Mouse (Mus musculus): ENCODE results near the gene Btbd9. TPM values are rescaled to one million over a fixed set of nuclear protein-coding genes. Genes with fewer than 3 reads are reported as not detected.

The Btbd9 gene
- polyA plus RNA-seq, 1 experiment from 2014 or later, result 41.1 TPM

- ATAC-seq (ENCODE audit: insufficient number of reproducible peaks, low FRiP score, low TSS enrichment, low read depth) (no peak), DNase-seq (ENCODE audit: low spot score) (peak; percentile 56)
- Histone ChIP-seq H3K9ac (ENCODE audit: low read length) (no peak overlapping the region), H3K27ac (replicated peaks; ENCODE audit: low read depth, low read length) (no peak overlapping the region), H3K4me1 (ENCODE audit: control insufficient read depth, insufficient read depth, low read length) (peaks cover 6% of the 10 kb centered on the region; the same call in 1 of the 2 replicates), H3K4me3 (ENCODE audit: low read depth, low read length) (no peak overlapping the region), H3K9me3 (ENCODE audit: control insufficient read depth, low read length) (no peaks in the 10 kb centered on the region), H3K27me3 (ENCODE audit: control insufficient read depth, insufficient read depth, low read length) (no peaks in the 10 kb centered on the region), H3K4me2 (ENCODE audit: low read depth, severe bottlenecking) (no peak overlapping the region), H3K36me3 (ENCODE audit: control insufficient read depth, insufficient read depth, low read length) (no peaks in the 10 kb centered on the region)
- WGBS, result 40% methylated on average over 3 of the region's 3 CpGs
Measured at GRCm38 (mm10) chr17:30559536-30559935, 16.8 kb downstream of the Btbd9 start.

GRCm38 (mm10) chr17:30558623-30559022, 17.7 kb downstream of the Btbd9 start:
- ATAC-seq (ENCODE audit: insufficient number of reproducible peaks, low FRiP score, low TSS enrichment, low read depth) (no peak), DNase-seq (ENCODE audit: low spot score) (no peak)
- WGBS, result 86% methylated on average over 2 of the region's 2 CpGs
- Histone ChIP-seq H3K27me3 (ENCODE audit: control insufficient read depth, insufficient read depth, low read length) (no peaks in the 10 kb centered on the region), H3K9me3 (ENCODE audit: control insufficient read depth, low read length) (no peaks in the 10 kb centered on the region), H3K36me3 (ENCODE audit: control insufficient read depth, insufficient read depth, low read length) (no peaks in the 10 kb centered on the region), H3K4me2 (ENCODE audit: low read depth, severe bottlenecking) (no peak overlapping the region), H3K9ac (ENCODE audit: low read length) (no peak overlapping the region), H3K4me1 (ENCODE audit: control insufficient read depth, insufficient read depth, low read length) (peaks cover 6% of the 10 kb centered on the region; the same call in 1 of the 2 replicates), H3K27ac (replicated peaks; ENCODE audit: low read depth, low read length) (no peak overlapping the region), H3K4me3 (ENCODE audit: low read depth, low read length) (no peak overlapping the region)

GRCm38 (mm10) chr17:30556512-30556911, 19.8 kb downstream of the Btbd9 start:
- Histone ChIP-seq H3K36me3 (ENCODE audit: control insufficient read depth, insufficient read depth, low read length) (no peaks in the 10 kb centered on the region), H3K27me3 (ENCODE audit: control insufficient read depth, insufficient read depth, low read length) (no peaks in the 10 kb centered on the region), H3K9me3 (ENCODE audit: control insufficient read depth, low read length) (no peaks in the 10 kb centered on the region), H3K4me1 (ENCODE audit: control insufficient read depth, insufficient read depth, low read length) (peaks cover 6% of the 10 kb centered on the region; the same call in 1 of the 2 replicates), H3K4me2 (ENCODE audit: low read depth, severe bottlenecking) (no peak overlapping the region), H3K27ac (replicated peaks; ENCODE audit: low read depth, low read length) (no peak overlapping the region), H3K9ac (ENCODE audit: low read length) (no peak overlapping the region), H3K4me3 (ENCODE audit: low read depth, low read length) (no peak overlapping the region)
- WGBS, result 78% methylated on average over 3 of the region's 3 CpGs
- ATAC-seq (ENCODE audit: insufficient number of reproducible peaks, low FRiP score, low TSS enrichment, low read depth), result no peak
- DNase-seq (ENCODE audit: low spot score), result no peak

GRCm38 (mm10) chr17:30553027-30553937, 23.0 kb downstream of the Btbd9 start:
- Histone ChIP-seq H3K36me3 (ENCODE audit: control insufficient read depth, insufficient read depth, low read length) (no peaks in the 10 kb centered on the region), H3K27ac (replicated peaks; ENCODE audit: low read depth, low read length) (no peak overlapping the region), H3K27me3 (ENCODE audit: control insufficient read depth, insufficient read depth, low read length) (no peaks in the 10 kb centered on the region), H3K9ac (ENCODE audit: low read length) (no peak overlapping the region), H3K4me2 (ENCODE audit: low read depth, severe bottlenecking) (no peak overlapping the region), H3K9me3 (ENCODE audit: control insufficient read depth, low read length) (no peaks in the 10 kb centered on the region), H3K4me3 (ENCODE audit: low read depth, low read length) (no peak overlapping the region), H3K4me1 (ENCODE audit: control insufficient read depth, insufficient read depth, low read length) (peaks cover 9% of the 10 kb centered on the region; the same call in 1 of the 2 replicates)
- DNase-seq (ENCODE audit: low spot score) (no peak), ATAC-seq (ENCODE audit: insufficient number of reproducible peaks, low FRiP score, low TSS enrichment, low read depth) (no peak)
- 81% methylated on average over 4 of the region's 4 CpGs for WGBS

GRCm38 (mm10) chr17:30550774-30551107, 25.5 kb downstream of the Btbd9 start:
- H3K36me3 ChIP-seq (ENCODE audit: control insufficient read depth, insufficient read depth, low read length), result no peaks in the 10 kb centered on the region
- WGBS, result 30% methylated on average over 1 of the region's 1 CpGs
- no peaks in the 10 kb centered on the region for H3K9me3 ChIP-seq (ENCODE audit: control insufficient read depth, low read length)
- DNase-seq (ENCODE audit: low spot score) (no peak), ATAC-seq (ENCODE audit: insufficient number of reproducible peaks, low FRiP score, low TSS enrichment, low read depth) (no peak)
- H3K9ac ChIP-seq (ENCODE audit: low read length), result no peak overlapping the region
- no peaks in the 10 kb centered on the region for H3K27me3 ChIP-seq (ENCODE audit: control insufficient read depth, insufficient read depth, low read length)
- no peak overlapping the region for H3K27ac ChIP-seq (replicated peaks; ENCODE audit: low read depth, low read length)
- no peak overlapping the region for H3K4me2 ChIP-seq (ENCODE audit: low read depth, severe bottlenecking)
- H3K4me3 ChIP-seq (ENCODE audit: low read depth, low read length), result no peak overlapping the region
- H3K4me1 ChIP-seq (ENCODE audit: control insufficient read depth, insufficient read depth, low read length), result 0 out of 2 replicates have a peak, but pooled peaks cover 3% of the 10 kb centered on the region

GRCm38 (mm10) chr17:30549899-30550773, 26.2 kb downstream of the Btbd9 start:
- no peaks in the 10 kb centered on the region for H3K27me3 ChIP-seq (ENCODE audit: control insufficient read depth, insufficient read depth, low read length)
- H3K9me3 ChIP-seq (ENCODE audit: control insufficient read depth, low read length), result no peaks in the 10 kb centered on the region
- H3K4me1 ChIP-seq (ENCODE audit: control insufficient read depth, insufficient read depth, low read length), result 0 out of 2 replicates have a peak, but pooled peaks cover 3% of the 10 kb centered on the region
- no peak overlapping the region for H3K4me2 ChIP-seq (ENCODE audit: low read depth, severe bottlenecking)
- WGBS, result 55% methylated on average over 9 of the region's 9 CpGs
- ATAC-seq (ENCODE audit: insufficient number of reproducible peaks, low FRiP score, low TSS enrichment, low read depth) (no peak), DNase-seq (ENCODE audit: low spot score) (no peak)
- no peaks in the 10 kb centered on the region for H3K36me3 ChIP-seq (ENCODE audit: control insufficient read depth, insufficient read depth, low read length)
- H3K27ac ChIP-seq (replicated peaks; ENCODE audit: low read depth, low read length), result no peak overlapping the region
- H3K4me3 ChIP-seq (ENCODE audit: low read depth, low read length), result no peak overlapping the region
- no peak overlapping the region for H3K9ac ChIP-seq (ENCODE audit: low read length)

GRCm38 (mm10) chr17:30539098-30539497, 37.2 kb downstream of the Btbd9 start:
- WGBS, result 47% methylated on average over 8 of the region's 8 CpGs
- H3K27ac ChIP-seq (replicated peaks; ENCODE audit: low read depth, low read length), result no peak overlapping the region
- no peaks in the 10 kb centered on the region for H3K36me3 ChIP-seq (ENCODE audit: control insufficient read depth, insufficient read depth, low read length)
- no peaks in the 10 kb centered on the region for H3K27me3 ChIP-seq (ENCODE audit: control insufficient read depth, insufficient read depth, low read length)
- H3K9me3 ChIP-seq (ENCODE audit: control insufficient read depth, low read length), result no peaks in the 10 kb centered on the region
- H3K4me1 ChIP-seq (ENCODE audit: control insufficient read depth, insufficient read depth, low read length), result peaks cover 3% of the 10 kb centered on the region; the same call in 1 of the 2 replicates
- no peak overlapping the region for H3K4me3 ChIP-seq (ENCODE audit: low read depth, low read length)
- no peak for ATAC-seq (ENCODE audit: insufficient number of reproducible peaks, low FRiP score, low TSS enrichment, low read depth)
- H3K4me2 ChIP-seq (ENCODE audit: low read depth, severe bottlenecking), result no peak overlapping the region
- no peak for DNase-seq (ENCODE audit: low spot score)
- no peak overlapping the region for H3K9ac ChIP-seq (ENCODE audit: low read length)

GRCm38 (mm10) chr17:30536651-30537050, 39.6 kb downstream of the Btbd9 start:
- 67% methylated on average over 5 of the region's 5 CpGs for WGBS
- no peak overlapping the region for H3K4me2 ChIP-seq (ENCODE audit: low read depth, severe bottlenecking)
- no peak overlapping the region for H3K9ac ChIP-seq (ENCODE audit: low read length)
- H3K27ac ChIP-seq (replicated peaks; ENCODE audit: low read depth, low read length), result no peak overlapping the region
- H3K4me3 ChIP-seq (ENCODE audit: low read depth, low read length), result no peak overlapping the region
- no peaks in the 10 kb centered on the region for H3K9me3 ChIP-seq (ENCODE audit: control insufficient read depth, low read length)
- H3K4me1 ChIP-seq (ENCODE audit: control insufficient read depth, insufficient read depth, low read length), result peaks cover 3% of the 10 kb centered on the region; the same call in 1 of the 2 replicates
- no peak for ATAC-seq (ENCODE audit: insufficient number of reproducible peaks, low FRiP score, low TSS enrichment, low read depth)
- H3K36me3 ChIP-seq (ENCODE audit: control insufficient read depth, insufficient read depth, low read length), result no peaks in the 10 kb centered on the region
- no peaks in the 10 kb centered on the region for H3K27me3 ChIP-seq (ENCODE audit: control insufficient read depth, insufficient read depth, low read length)
- no peak for DNase-seq (ENCODE audit: low spot score)
